Mouse (Mus musculus) small intestine, adult 2 months (tissue): ENCODE data around the gene Olfr1442. TPM values are rescaled to one million over a fixed set of nuclear protein-coding genes. Genes with fewer than 3 reads are reported as not detected.

Experiments
- H3K27ac ChIP-seq: fragments of 200-500 bp; 2 replicates; pipeline ENCODE4 v1.5.1; 2012; ENCODE audit warnings: low read depth, low read length, control low read depth, inconsistent platforms; ENCODE audit not compliant: insufficient read depth
- H3K27me3 ChIP-seq: fragments of 200-500 bp; 2 replicates; pipeline ENCODE4 v1.6.1; 2012; ENCODE audit warnings: mild to moderate bottlenecking, moderate library complexity, low read length, inconsistent platforms; ENCODE audit not compliant: control insufficient read depth, insufficient read depth
- H3K36me3 ChIP-seq: fragments of 200-500 bp; 2 replicates; pipeline ENCODE4 v1.6.1; 2012; ENCODE audit warnings: mild to moderate bottlenecking, low read length, control low read depth, inconsistent platforms; ENCODE audit not compliant: control insufficient read depth, insufficient read depth
- H3K4me1 ChIP-seq: fragments of 200-500 bp; 2 replicates; pipeline ENCODE4 v1.6.1; 2012; ENCODE audit warnings: low read length, inconsistent platforms, mixed read lengths; ENCODE audit not compliant: control insufficient read depth, insufficient read depth, insufficient read length
- H3K4me3 ChIP-seq: fragments of 200-500 bp; 2 replicates; pipeline ENCODE4 v1.5.1; 2012; ENCODE audit warnings: low read depth, mild to moderate bottlenecking, control low read depth, inconsistent platforms, low read length, moderate library complexity
- CTCF ChIP-seq: fragments of 200-500 bp; IDR thresholded peaks from 2 replicates; pipeline ENCODE4 v1.5.1; 2012; ENCODE audit warnings: low read depth, mild to moderate bottlenecking, control low read depth, inconsistent platforms, low read length, moderate library complexity, mixed read lengths; ENCODE audit not compliant: insufficient replicate concordance, insufficient read length; ENCODE audit errors: extremely low read depth
- POLR2A ChIP-seq: fragments of 200-500 bp; IDR thresholded peaks from 2 replicates; pipeline ENCODE4 v1.6.1; 2012; ENCODE audit warnings: low read depth, mild to moderate bottlenecking, control low read depth, inconsistent platforms, low read length, moderate library complexity
- WGBS: fragments of 180-500 bp; shearing (Covaris S2); methylation state at CpG from one replicate; pipeline ENCODE4 v1.1.7; 2018; 5-methylcytosine and 5-hydroxymethylcytosine counted together
- polyA plus RNA-seq: library from polyadenylated mRNA; depleted of rRNA; stranded (reverse); fragments of >200 nt; gene quantifications from 2 replicates; pipeline ENCODE4 v1.2.3, GENCODE M21; 2012

Gene Olfr1442
- polyA plus RNA-seq, 1 experiment: not detected

DNA sequence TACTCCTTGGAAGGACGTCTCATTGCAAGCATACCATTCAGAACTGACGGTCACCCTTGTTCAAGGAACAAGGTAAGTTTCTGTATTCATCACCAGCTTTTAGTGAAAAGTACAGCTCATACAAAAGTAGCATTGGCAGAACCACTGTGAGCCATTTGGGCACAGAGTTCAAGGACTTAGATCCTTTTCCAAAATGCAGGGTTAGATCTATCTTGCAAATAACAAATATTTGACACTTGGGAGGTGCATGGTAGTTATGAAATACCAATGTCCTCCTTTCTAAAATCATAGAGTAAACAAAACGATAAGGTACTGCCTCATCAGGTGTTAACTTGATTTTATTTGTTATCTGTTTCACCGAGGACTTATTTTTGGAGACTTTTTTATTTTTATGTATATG, 812 bp downstream of the Olfr1442 start:
- no peaks in the 10 kb centered on the region for H3K27me3 ChIP-seq
- no peak overlapping the region for H3K4me3 ChIP-seq
- no peak for TF ChIP-seq CTCF
- TF ChIP-seq POLR2A: no peak
- H3K36me3 ChIP-seq: no peaks in the 10 kb centered on the region
- 83% methylated on average over 4 of the region's 4 CpGs for WGBS
- no peaks in the 10 kb centered on the region for H3K4me1 ChIP-seq
- H3K27ac ChIP-seq: no peak overlapping the region

DNA sequence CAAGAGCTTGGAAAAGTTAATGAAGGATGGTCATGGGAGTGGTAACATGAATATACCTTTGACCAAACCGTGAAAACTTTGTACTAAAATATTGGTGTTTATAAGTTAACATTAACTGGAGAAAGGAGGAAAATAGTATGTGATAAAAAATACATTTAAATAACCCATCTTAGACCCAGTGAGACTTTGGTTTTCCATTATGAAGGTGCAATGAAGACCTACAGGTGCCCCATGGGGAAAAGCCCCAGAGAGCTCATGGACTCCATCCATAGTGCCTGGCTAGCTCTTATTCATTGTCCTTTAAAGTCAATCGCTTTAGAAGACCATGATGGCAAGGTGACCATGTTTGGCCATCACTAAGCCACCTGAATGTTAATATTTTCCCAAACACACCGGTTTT, 7.6 kb downstream of the Olfr1442 start, which contains the start of gene Olfr1443:
Olfr1443 (plus strand) TSS at position 301 of the 400 bp plus-strand sequence.
- 76% methylated on average over 3 of the region's 3 CpGs for WGBS
- Histone ChIP-seq H3K4me1 (no peaks in the 10 kb centered on the region), H3K27me3 (no peaks in the 10 kb centered on the region), H3K36me3 (no peaks in the 10 kb centered on the region), H3K27ac (no peak within 1 kb of the TSS), H3K4me3 (no peak within 1 kb of the TSS)
- TF ChIP-seq POLR2A (no peak), CTCF (no peak)

DNA sequence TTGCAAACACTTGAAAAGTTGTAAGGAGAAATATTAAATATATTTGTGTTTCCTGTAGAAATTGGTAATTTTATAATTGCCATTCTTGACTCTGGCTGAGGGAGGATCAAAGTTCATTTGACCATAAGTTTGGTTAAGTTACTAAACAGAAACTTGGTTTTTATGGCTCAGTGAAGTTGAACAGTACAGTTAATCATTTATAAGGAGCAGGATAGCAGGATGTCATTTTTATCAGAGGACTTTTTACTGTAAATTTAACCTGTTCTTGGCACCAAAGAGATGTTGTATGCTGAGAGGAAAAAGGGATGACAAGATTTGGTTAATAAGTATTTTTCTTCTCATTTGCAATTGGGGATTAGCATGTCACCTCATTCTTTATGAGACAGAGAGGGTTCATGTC, 14.4 kb downstream of the Olfr1442 start:
- no peak overlapping the region for H3K4me3 ChIP-seq
- H3K27ac ChIP-seq: no peak overlapping the region
- no peaks in the 10 kb centered on the region for H3K27me3 ChIP-seq
- TF ChIP-seq CTCF (no peak), POLR2A (no peak)
- 0 out of 2 replicates have a peak, but pooled peaks cover 3% of the 10 kb centered on the region for H3K4me1 ChIP-seq
- H3K36me3 ChIP-seq: no peaks in the 10 kb centered on the region

DNA sequence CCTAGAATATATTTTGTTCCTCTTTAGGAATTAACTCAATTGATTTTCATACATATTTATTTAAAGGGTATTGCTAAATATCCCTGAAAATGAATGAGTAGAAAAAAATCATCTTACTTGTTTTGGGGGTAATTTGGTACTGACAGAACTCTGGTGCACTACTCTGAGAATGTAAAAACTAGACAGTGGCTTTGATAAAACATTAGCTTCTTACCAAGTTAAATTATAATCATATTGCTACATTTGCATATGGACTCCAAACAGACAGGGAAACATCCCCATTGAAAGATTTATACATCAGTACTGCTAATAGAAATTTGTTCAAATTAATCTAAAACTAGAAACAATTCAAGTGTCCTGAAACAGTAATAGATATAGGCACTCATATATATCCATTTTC, 15.0 kb downstream of the Olfr1442 start:
- H3K4me3 ChIP-seq: no peak overlapping the region
- H3K36me3 ChIP-seq: no peaks in the 10 kb centered on the region
- TF ChIP-seq CTCF (no peak), POLR2A (no peak)
- H3K27ac ChIP-seq: no peak overlapping the region
- H3K27me3 ChIP-seq: no peaks in the 10 kb centered on the region
- 0 out of 2 replicates have a peak, but pooled peaks cover 3% of the 10 kb centered on the region for H3K4me1 ChIP-seq

DNA sequence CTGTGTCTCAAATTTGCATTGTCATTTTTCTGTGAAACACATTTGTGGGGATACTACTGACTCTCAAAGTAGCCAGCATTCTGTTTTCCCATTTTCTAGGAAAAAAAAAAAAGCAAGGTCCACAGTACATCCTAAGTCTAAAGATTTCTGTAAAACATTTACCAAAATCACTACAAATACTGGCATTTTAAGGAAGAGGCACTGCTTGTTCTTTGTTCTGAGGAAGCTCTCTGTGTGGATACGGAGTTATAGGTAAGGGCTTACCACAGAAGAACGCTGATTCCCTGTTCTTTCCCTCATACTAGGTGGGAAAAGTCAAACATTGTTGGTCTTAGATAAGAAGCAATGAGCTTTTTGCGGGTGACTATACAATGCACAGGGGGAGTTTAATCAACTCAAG, 25.4 kb downstream of the Olfr1442 start, which contains the start of gene Keg1:
Keg1 (plus strand) TSS at position 197 of the 400 bp plus-strand sequence.
- TF ChIP-seq CTCF: no peak
- no peak for TF ChIP-seq POLR2A
- 42% methylated on average over 3 of the region's 3 CpGs for WGBS
- Histone ChIP-seq H3K27me3 (no peaks in the 10 kb centered on the region), H3K36me3 (no peaks in the 10 kb centered on the region), H3K4me1 (no peaks in the 10 kb centered on the region), H3K27ac (no peak within 1 kb of the TSS), H3K4me3 (no peak within 1 kb of the TSS)

DNA sequence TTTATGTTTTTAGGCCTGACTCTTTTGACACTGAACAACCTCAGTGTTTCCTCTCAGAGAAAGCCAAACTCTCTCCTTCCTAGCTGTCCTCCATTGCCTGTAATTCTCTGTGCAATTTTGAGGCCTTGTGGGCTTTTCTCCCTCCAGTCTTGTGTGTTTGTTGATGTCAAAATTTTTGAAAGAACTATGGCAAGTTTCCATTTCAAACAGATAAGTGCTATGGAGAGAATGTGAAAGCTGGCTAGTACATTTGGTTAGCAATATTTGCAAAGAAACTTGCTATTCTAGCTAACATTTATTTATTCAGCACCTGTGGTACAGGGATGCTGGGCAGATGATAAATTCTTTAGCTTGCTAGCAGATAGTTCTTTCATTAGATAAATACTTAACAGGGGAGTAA, 26.0 kb downstream of the Olfr1442 start:
- Histone ChIP-seq H3K27ac (no peak overlapping the region), H3K36me3 (no peaks in the 10 kb centered on the region), H3K4me1 (no peaks in the 10 kb centered on the region), H3K27me3 (no peaks in the 10 kb centered on the region), H3K4me3 (no peak overlapping the region)
- TF ChIP-seq CTCF: no peak
- TF ChIP-seq POLR2A: no peak

DNA sequence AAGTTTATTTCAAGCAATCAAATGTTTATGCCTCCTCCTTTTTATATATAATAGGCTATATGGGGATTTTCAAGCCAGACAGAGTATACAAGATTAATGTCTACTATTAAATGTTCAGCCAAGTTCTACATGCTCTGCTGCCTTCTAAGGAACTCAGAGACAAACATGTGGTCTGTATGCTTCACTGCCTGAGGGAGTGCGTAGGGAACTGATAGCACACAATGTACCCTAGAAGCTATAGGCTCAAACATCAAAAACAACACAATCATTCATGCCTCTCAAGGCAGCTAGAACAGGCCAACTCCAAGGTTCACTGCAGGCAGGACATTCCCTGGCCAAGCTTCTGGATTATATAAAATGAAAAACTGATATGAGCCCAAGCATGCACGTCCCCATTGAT, 38.2 kb downstream of the Olfr1442 start:
- 72% methylated on average over 2 of the region's 2 CpGs for WGBS
- H3K36me3 ChIP-seq: no peaks in the 10 kb centered on the region
- no peak overlapping the region for H3K4me3 ChIP-seq
- TF ChIP-seq CTCF (no peak), POLR2A (no peak)
- H3K27ac ChIP-seq: no peak overlapping the region
- no peaks in the 10 kb centered on the region for H3K27me3 ChIP-seq
- H3K4me1 ChIP-seq: no peaks in the 10 kb centered on the region

DNA sequence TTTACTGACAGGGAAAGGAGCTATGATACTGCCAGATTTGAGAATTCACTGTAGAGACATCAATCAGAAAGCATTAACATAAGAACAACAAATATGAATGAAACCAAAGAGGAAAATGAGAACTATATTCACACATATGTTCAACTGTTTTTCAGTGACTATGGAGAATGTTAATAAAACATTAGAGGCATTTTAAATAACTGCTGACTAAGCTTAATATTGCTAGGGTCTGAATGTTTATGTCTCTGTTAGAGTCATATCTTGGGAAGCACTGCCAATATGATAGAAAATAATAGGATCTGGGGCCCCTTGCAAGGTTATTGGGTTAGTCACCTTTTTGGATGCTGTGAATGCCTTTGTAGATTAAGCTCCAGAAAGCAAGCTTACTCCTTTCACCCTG, 38.7 kb downstream of the Olfr1442 start:
- Histone ChIP-seq H3K36me3 (no peaks in the 10 kb centered on the region), H3K27me3 (no peaks in the 10 kb centered on the region), H3K27ac (no peak overlapping the region), H3K4me1 (no peaks in the 10 kb centered on the region), H3K4me3 (no peak overlapping the region)
- no peak for TF ChIP-seq CTCF
